Mouse (Mus musculus) ES-Bruce4 (cell line): ENCODE results near the gene Ptpn6. TPM values are rescaled to one million over a fixed set of nuclear protein-coding genes. Genes with fewer than 3 reads are reported as not detected.

Experiments used
- H3K27ac ChIP-seq: 2 replicates; pipeline ENCODE4 v1.5.1; 2012; ENCODE audit warnings: low read length, inconsistent platforms; ENCODE audit not compliant: insufficient read depth
- H3K27me3 ChIP-seq: 2 replicates; pipeline ENCODE4 v1.6.1; 2012; ENCODE audit warnings: mild to moderate bottlenecking, low read length, inconsistent platforms; ENCODE audit not compliant: control insufficient read depth, poor library complexity, insufficient read depth, severe bottlenecking
- H3K36me3 ChIP-seq: 2 replicates; pipeline ENCODE4 v1.6.1; 2012; ENCODE audit warnings: inconsistent platforms, mild to moderate bottlenecking, low read length, moderate library complexity; ENCODE audit not compliant: control insufficient read depth, poor library complexity, insufficient read depth, severe bottlenecking
- H3K4me1 ChIP-seq: one replicate; pipeline ENCODE4 v1.8.1; 2011; ENCODE audit warnings: low read length; ENCODE audit not compliant: control insufficient read depth, insufficient read depth
- H3K4me3 ChIP-seq: 2 replicates; pipeline ENCODE4 v1.5.1; 2011; ENCODE audit warnings: low read depth, mild to moderate bottlenecking, low read length
- H3K9ac ChIP-seq: 2 replicates; pipeline ENCODE4 v1.6.1; 2012; ENCODE audit warnings: low read depth, mild to moderate bottlenecking, inconsistent platforms; ENCODE audit not compliant: poor library complexity, severe bottlenecking
- H3K9me3 ChIP-seq: replicated peaks from 2 replicates; pipeline ENCODE4 v1.6.1; 2012; ENCODE audit warnings: mild to moderate bottlenecking, low read length, inconsistent platforms; ENCODE audit not compliant: control insufficient read depth, poor library complexity, insufficient read depth, severe bottlenecking
- CTCF ChIP-seq: IDR thresholded peaks from one replicate; pipeline ENCODE4 v1.8.1; 2011; ENCODE audit warnings: low read depth, low read length
- EP300 ChIP-seq: IDR thresholded peaks from 2 replicates; pipeline ENCODE4 v1.6.1; 2011; ENCODE audit warnings: low read depth, low read length; ENCODE audit not compliant: insufficient read depth
- POLR2A ChIP-seq: IDR thresholded peaks from one replicate; pipeline ENCODE4 v1.8.1; 2011; ENCODE audit warnings: low read length; ENCODE audit not compliant: insufficient read depth
- polyA plus RNA-seq: library from polyadenylated mRNA; stranded (reverse); fragments of >200 nt; gene quantifications from 2 replicates; pipeline ENCODE4 v1.2.4, GENCODE M21; 2011; ENCODE audit warnings: low read depth; ENCODE audit not compliant: missing spikeins, insufficient read depth, insufficient read length

Gene Ptpn6
- polyA plus RNA-seq, 1 experiment = 15.4 TPM

DNA sequence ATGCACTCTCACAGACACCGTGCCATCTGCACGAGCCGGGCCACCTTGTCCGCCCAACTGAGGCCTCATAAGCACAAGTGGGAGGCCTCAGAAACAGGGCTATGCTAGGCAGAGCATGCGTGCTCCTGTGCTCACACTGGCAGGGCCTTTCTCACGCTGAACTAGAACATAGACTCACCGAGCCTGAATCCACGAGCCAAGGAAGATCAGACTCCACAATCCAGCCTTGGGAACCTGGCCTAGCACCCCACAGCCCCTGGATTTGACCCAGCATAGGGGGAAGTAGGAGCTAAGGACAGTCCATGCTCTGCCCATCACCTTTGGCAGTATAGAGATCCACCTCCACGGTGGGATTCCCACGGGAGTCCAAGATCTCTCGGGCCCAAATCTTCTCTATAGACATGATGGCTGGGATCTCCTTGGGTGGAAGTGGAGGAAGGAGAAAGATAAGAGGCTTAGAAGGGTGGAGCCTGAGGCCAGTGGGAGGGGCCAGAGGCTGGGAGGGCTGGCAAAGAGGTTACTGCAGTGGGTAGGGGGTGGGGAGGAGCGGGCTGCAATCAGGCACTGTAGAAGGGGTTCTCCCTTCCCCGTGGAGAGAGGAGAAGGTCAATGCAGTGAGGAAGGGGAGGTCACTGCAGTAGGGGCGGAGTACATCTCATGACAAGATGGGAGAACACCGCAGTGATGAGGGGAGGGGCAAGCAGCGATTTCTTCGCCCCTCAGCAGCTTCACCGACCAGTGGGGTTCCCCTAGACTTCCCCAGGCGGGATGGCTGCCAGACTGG is 29.6 kb upstream of the Ptpn6 start:
- peaks cover 2% of the 10 kb centered on the region for H3K4me1 ChIP-seq
- no peaks in the 10 kb centered on the region for H3K9me3 ChIP-seq
- H3K4me3 ChIP-seq = peak overlapping the region; percentile 75
- H3K27ac ChIP-seq = no peak overlapping the region
- no peaks in the 10 kb centered on the region for H3K36me3 ChIP-seq
- TF ChIP-seq EP300 = no peak
- no peak for TF ChIP-seq POLR2A
- no peak for TF ChIP-seq CTCF
- H3K27me3 ChIP-seq = no peaks in the 10 kb centered on the region
- H3K9ac ChIP-seq = no peak overlapping the region

DNA sequence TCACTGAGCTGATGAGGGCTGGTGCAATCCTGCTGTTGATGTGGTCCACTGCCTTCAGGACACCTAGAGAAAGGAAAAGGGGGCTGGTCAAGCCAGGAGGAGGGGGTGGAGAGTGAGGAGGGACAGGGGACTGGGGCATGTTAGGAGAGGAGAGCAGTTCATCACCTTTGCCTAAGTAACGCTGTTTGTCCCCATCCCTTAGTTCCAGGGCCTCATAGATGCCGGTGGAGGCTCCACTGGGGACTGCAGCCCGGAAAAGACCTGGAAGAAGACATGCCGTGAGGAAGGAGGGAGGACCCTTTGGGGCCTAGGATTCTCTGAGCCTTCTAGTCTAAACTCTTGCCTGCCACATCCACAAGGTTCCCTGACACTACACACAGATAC is 29.0 kb upstream of the Ptpn6 start:
- Histone ChIP-seq H3K27me3 (no peaks in the 10 kb centered on the region), H3K36me3 (no peaks in the 10 kb centered on the region), H3K4me3 (no peak overlapping the region), H3K9ac (no peak overlapping the region), H3K4me1 (peaks cover 2% of the 10 kb centered on the region), H3K27ac (no peak overlapping the region), H3K9me3 (no peaks in the 10 kb centered on the region)
- no peak for TF ChIP-seq POLR2A
- TF ChIP-seq CTCF = no peak
- no peak for TF ChIP-seq EP300

DNA sequence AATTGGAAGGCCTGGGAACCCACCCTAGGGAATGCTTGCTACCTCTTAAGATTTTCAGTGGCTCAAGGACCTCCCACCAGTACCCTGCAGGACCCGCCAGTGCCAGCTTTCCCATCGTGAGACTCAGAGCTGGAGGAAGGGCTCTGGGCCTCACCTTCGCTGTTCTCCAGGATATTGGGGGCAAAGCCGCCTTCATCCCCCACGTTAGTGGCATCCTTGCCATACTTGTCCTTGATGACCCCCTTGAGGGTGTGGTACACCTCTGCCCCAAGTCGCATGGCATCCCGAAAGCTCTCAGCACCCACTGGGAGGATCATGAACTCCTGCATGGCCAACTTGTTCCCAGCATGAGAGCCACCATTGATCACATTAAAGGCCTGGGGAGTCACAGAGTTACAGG is 27.4 kb upstream of the Ptpn6 start:
- TF ChIP-seq EP300 (no peak), CTCF (no peak), POLR2A (no peak)
- H3K27me3 ChIP-seq = no peaks in the 10 kb centered on the region
- H3K27ac ChIP-seq = no peak overlapping the region
- H3K4me3 ChIP-seq = no peak overlapping the region
- H3K36me3 ChIP-seq = no peaks in the 10 kb centered on the region
- no peaks in the 10 kb centered on the region for H3K9me3 ChIP-seq
- H3K9ac ChIP-seq = no peak overlapping the region
- peaks cover 2% of the 10 kb centered on the region for H3K4me1 ChIP-seq

DNA sequence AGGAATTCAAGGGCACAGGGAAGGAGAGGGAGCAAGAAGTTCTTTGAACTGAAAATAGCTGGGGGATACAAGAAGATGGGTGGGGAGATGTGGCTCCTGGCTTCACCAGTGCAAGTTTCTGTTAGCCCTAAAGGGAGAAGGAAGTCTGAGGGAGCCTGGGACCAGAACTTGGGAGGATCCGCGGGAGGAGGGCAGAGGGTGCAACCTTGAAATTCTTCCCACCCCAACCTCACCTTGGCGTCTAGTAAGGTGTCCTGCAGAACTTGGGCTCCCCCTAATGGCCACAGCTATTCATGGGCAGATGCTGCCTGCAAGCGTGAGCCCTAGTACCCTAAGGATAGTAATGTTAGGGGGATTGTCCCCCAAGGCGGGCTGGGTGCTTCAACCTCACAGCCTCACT is 20.7 kb upstream of the Ptpn6 start:
- Histone ChIP-seq H3K36me3 (no peaks in the 10 kb centered on the region), H3K4me1 (peaks cover 5% of the 10 kb centered on the region), H3K27me3 (no peaks in the 10 kb centered on the region), H3K9ac (peak overlapping the region; percentile 17; the same call in 1 of the 2 replicates), H3K4me3 (no peak overlapping the region), H3K9me3 (no peaks in the 10 kb centered on the region), H3K27ac (no peak overlapping the region)
- TF ChIP-seq CTCF (peak; percentile 98), POLR2A (no peak), EP300 (peak; percentile 71)

DNA sequence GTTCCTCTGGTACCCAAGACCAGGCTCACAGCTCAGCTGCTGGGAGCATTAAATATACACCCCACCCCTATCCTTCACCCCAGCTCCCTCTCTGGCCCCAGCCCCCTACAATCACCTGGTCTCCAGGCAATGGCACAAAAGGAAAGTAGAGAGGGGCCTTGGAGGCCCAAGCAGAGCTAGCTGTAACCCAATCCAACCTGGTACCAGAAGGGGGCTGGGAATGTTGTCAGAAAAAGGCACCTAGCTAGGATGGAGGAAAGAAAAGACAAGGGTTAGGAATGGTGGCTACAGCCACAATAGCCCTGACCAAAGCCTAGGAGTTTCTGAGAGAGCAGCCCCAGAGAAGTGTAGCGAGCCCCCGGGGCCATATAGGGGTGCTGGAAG is 20.3 kb upstream of the Ptpn6 start:
- no peak for TF ChIP-seq EP300
- TF ChIP-seq POLR2A = no peak
- no peak for TF ChIP-seq CTCF
- H3K27me3 ChIP-seq = no peaks in the 10 kb centered on the region
- no peak overlapping the region for H3K27ac ChIP-seq

More for the DNA sequence above, 20.3 kb upstream of the Ptpn6 start:
- H3K4me3 ChIP-seq = no peak overlapping the region
- H3K36me3 ChIP-seq = no peaks in the 10 kb centered on the region
- H3K4me1 ChIP-seq = peaks cover 5% of the 10 kb centered on the region
- H3K9ac ChIP-seq = peak overlapping the region; percentile 17; the same call in 1 of the 2 replicates
- H3K9me3 ChIP-seq = no peaks in the 10 kb centered on the region
